Mouse (Mus musculus) testis, adult 2 months (tissue): Measurements from ENCODE around the gene Aqp8.

Source experiments
- CTCF ChIP-seq: fragments of 200-500 bp; IDR thresholded peaks from 2 replicates; pipeline ENCODE4 v1.5.1; 2012; ENCODE audit warnings: low read depth, mild to moderate bottlenecking, inconsistent platforms, low read length, moderate library complexity; ENCODE audit not compliant: control insufficient read depth, insufficient read depth, insufficient replicate concordance
- POLR2A ChIP-seq: fragments of 200-500 bp; IDR thresholded peaks from 2 replicates; pipeline ENCODE4 v1.6.1; 2012; ENCODE audit warnings: low read depth, mild to moderate bottlenecking, inconsistent platforms, low read length, moderate library complexity; ENCODE audit not compliant: control insufficient read depth

DNA sequence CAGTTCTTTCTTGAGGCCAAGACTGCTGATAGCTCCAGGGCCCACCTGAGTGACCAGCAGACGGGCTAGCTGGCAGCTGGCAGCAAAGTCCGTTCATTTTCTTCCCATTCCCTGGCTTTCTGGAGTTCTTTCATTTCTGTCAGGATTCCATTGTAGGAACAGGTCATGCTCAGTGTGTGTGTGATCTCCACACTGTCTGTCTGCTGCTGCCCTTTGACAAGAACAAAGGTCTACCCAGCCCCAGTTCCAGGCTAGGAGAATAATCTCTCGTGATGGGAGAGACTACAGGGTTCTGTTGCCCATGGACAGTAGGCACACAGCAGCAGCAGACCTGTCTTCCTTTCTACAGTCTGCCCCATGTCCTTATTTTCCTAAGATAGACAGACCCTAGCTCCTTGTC, 44.4 kb upstream of the Aqp8 start:
- TF ChIP-seq CTCF, result no peak
- no peak for TF ChIP-seq POLR2A
